Mouse (Mus musculus): ENCODE results near the gene Osbpl6.

DNA sequence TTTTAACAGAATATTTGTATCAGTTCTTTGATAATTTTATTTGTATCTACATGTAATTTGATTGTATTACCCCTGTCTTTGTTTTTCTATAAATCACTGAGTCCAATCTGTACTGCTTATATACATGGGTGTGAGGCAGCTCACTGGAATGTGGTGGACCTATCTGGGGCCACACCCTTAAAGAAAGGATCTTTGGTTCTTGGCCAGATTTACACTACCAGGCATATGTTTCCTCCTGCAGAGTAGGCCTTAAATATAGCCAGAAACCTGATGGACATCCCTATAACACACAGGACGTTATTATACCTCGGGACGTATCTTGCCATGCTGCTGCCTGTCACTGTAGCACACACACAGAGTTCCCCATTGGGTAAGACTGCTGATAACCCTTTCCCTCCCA, 205.7 kb downstream of the Osbpl6 start:
- TF ChIP-seq POLR2A (IDR thresholded peaks at IDR 0.05; ENCODE audit: low read depth, low read length) (no peak), CTCF (IDR thresholded peaks at IDR 0.05; ENCODE audit: extremely low read depth, insufficient read depth, insufficient read length, insufficient replicate concordance) (no peak)

All from spleen, adult 2 months (tissue).